Mouse (Mus musculus) midbrain, embryonic 16.5 days (tissue): ENCODE measurements around the gene Mtm1. TPM values are rescaled to one million over a fixed set of nuclear protein-coding genes. Genes with fewer than 3 reads are reported as not detected.
A peak's percentile ranks its signal among the peaks of the same experiment; 100 is the strongest.

Source experiments
- ATAC-seq: fragments of 200-750 bp; cut with Nextera tagmentation; 2 replicates; pipeline ENCODE4 v1.8.0; 2017; ENCODE audit warnings: moderate TSS enrichment
- H3K27ac ChIP-seq: fragments of 300-500 bp; sonication (generic); 2 replicates; pipeline ENCODE4 v1.5.1; 2014; ENCODE audit warnings: mild to moderate bottlenecking, low read length, mixed read lengths
- H3K27me3 ChIP-seq: fragments of 300-500 bp; sonication (generic); 2 replicates; pipeline ENCODE4 v1.6.1; 2014; ENCODE audit warnings: low read depth, low read length, mixed read lengths; ENCODE audit not compliant: control insufficient read depth, insufficient read depth
- H3K36me3 ChIP-seq: fragments of 300-500 bp; sonication (generic); 2 replicates; pipeline ENCODE4 v1.6.1; 2014; ENCODE audit warnings: mild to moderate bottlenecking, low read length, moderate library complexity, mixed read lengths; ENCODE audit not compliant: control insufficient read depth, insufficient read depth
- H3K4me1 ChIP-seq: fragments of 300-500 bp; sonication (generic); 2 replicates; pipeline ENCODE4 v1.6.1; 2014; ENCODE audit warnings: mild to moderate bottlenecking, low read length, mixed read lengths; ENCODE audit not compliant: control insufficient read depth, insufficient read depth
- H3K4me2 ChIP-seq: fragments of 300-500 bp; sonication (generic); 2 replicates; pipeline ENCODE4 v1.6.1; 2014; ENCODE audit warnings: mild to moderate bottlenecking, low read length, mixed read lengths
- H3K4me3 ChIP-seq: fragments of 300-500 bp; sonication (generic); 2 replicates; pipeline ENCODE4 v1.5.1; 2014; ENCODE audit warnings: low read depth, mild to moderate bottlenecking, low read length, moderate library complexity, mixed read lengths
- H3K9ac ChIP-seq: fragments of 300-500 bp; sonication (generic); 2 replicates; pipeline ENCODE4 v1.6.1; 2014; ENCODE audit warnings: low read depth, low read length, mixed read lengths
- H3K9me3 ChIP-seq: fragments of 300-500 bp; sonication (generic); replicated peaks from 2 replicates; pipeline ENCODE4 v1.6.1; 2014; ENCODE audit warnings: mild to moderate bottlenecking, low read length, mixed read lengths; ENCODE audit not compliant: control insufficient read depth, poor library complexity, severe bottlenecking
- WGBS: fragments of 180-500 bp; shearing (Covaris S2); extraction: QIAGEN DNeasy Blood & Tissue Kit; methylation state at CpG from one replicate; pipeline ENCODE4 v1.1.7; 2014; 5-methylcytosine and 5-hydroxymethylcytosine counted together
- polyA plus RNA-seq: library from polyadenylated mRNA; unstranded; fragments of >200 nt; fragmentation: Nextera tagmentation; extraction: Ambion mirVana; gene quantifications from 2 replicates; pipeline ENCODE4 v1.2.1, GENCODE M21; 2015

The Mtm1 gene
- polyA plus RNA-seq: 5.6 TPM in 2 replicates

DNA sequence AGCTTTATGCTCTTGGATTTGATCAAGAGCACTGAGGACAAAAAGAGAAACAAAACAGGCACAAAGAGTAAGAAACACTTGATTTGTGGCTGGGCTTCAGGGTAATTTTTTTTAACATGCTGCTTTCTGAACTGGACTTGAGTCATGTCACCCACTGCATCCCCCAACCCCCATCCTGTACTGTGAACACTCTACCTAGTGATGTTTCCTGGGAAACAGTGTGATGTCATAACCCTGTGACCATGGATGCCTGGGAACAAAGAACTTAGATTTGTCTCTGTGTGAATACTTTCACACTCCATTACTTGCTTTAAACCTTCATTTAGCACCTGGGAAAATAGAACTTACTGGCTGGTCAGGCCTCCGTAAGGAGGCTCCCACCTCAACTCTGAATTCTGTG, at the start of gene Mtm1:
Mtm1 (plus strand) TSS at position 301 of the 400 bp plus-strand sequence.
- 87% methylated on average over 1 of the region's 1 CpGs for WGBS
- H3K27ac ChIP-seq: no peak within 1 kb of the TSS
- no peaks in the 10 kb centered on the region for H3K4me1 ChIP-seq
- no peak within 1 kb of the TSS for H3K4me2 ChIP-seq
- no peak for ATAC-seq
- no peak within 1 kb of the TSS for H3K9ac ChIP-seq
- H3K4me3 ChIP-seq: no peak within 1 kb of the TSS
- H3K36me3 ChIP-seq: no peaks in the 10 kb centered on the region
- H3K27me3 ChIP-seq: no peaks in the 10 kb centered on the region
- no peaks in the 10 kb centered on the region for H3K9me3 ChIP-seq

- 80% methylated on average over 3 of the region's 3 CpGs for WGBS
- Histone ChIP-seq H3K9ac (no peak overlapping the region), H3K4me3 (no peak overlapping the region), H3K4me2 (no peak overlapping the region), H3K9me3 (no peaks in the 10 kb centered on the region), H3K4me1 (no peaks in the 10 kb centered on the region), H3K36me3 (no peaks in the 10 kb centered on the region), H3K27ac (no peak overlapping the region), H3K27me3 (no peaks in the 10 kb centered on the region)
- ATAC-seq: no peak
Observed at GRCm38 (mm10) chrX:71181526-71181925, 29.0 kb upstream of the Mtm1 start.

- Histone ChIP-seq H3K4me3 (no peak overlapping the region), H3K4me1 (no peaks in the 10 kb centered on the region), H3K36me3 (no peaks in the 10 kb centered on the region), H3K27me3 (no peaks in the 10 kb centered on the region), H3K4me2 (no peak overlapping the region), H3K9me3 (no peaks in the 10 kb centered on the region), H3K9ac (no peak overlapping the region), H3K27ac (no peak overlapping the region)
- ATAC-seq: no peak
- 94% methylated on average over 4 of the region's 4 CpGs for WGBS
Observed at GRCm38 (mm10) chrX:71183671-71184070, 26.9 kb upstream of the Mtm1 start.

DNA sequence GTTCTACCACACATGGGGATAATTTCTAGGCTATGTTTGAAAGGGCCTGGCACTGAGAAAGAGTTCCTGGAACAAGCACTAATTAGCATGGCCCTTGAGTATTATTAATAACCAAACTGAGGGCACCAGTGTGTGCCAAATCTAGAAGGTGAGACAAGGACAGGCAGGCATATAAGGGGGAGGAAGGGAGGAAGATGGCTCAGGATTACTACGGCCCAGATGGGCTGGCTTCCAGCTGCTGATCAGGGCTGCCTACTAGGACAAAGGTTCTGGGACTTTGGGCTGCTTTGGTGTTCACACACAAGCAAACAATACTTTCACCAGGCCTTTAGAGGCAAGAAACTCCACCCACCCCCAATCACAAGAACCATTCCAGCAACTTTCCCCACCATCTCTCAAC, 24.2 kb upstream of the Mtm1 start:
- Histone ChIP-seq H3K27ac (no peak overlapping the region), H3K4me2 (no peak overlapping the region), H3K36me3 (no peaks in the 10 kb centered on the region), H3K9ac (no peak overlapping the region), H3K27me3 (no peaks in the 10 kb centered on the region), H3K4me3 (no peak overlapping the region), H3K9me3 (no peaks in the 10 kb centered on the region), H3K4me1 (no peaks in the 10 kb centered on the region)
- no peak for ATAC-seq
- whole genome bisulfite sequencing: 80% methylated on average over 1 of the region's 1 CpGs

DNA sequence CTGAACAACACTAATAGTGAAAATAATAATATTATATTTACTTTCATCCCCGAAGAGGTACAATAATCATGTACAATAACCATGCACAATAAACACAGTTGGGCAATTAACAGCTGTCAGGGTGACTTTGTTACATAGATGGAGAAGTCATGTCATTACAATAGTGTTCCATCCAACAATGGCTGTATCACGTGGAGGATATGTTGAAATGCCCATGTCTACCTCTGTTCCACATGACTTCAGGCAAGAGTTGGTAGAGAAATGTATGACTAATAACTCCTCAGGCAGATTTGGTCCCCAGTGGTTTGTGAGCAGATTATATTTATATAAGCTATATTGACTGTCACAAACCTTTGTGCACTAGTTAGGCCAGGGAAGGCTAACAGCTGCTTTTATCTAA, 5.8 kb upstream of the Mtm1 start:
- Histone ChIP-seq H3K9me3 (no peaks in the 10 kb centered on the region), H3K27ac (no peak overlapping the region), H3K36me3 (no peaks in the 10 kb centered on the region), H3K27me3 (no peaks in the 10 kb centered on the region), H3K4me3 (no peak overlapping the region), H3K9ac (no peak overlapping the region), H3K4me2 (no peak overlapping the region), H3K4me1 (no peaks in the 10 kb centered on the region)
- WGBS: 65% methylated on average over 2 of the region's 2 CpGs
- no peak for ATAC-seq

DNA sequence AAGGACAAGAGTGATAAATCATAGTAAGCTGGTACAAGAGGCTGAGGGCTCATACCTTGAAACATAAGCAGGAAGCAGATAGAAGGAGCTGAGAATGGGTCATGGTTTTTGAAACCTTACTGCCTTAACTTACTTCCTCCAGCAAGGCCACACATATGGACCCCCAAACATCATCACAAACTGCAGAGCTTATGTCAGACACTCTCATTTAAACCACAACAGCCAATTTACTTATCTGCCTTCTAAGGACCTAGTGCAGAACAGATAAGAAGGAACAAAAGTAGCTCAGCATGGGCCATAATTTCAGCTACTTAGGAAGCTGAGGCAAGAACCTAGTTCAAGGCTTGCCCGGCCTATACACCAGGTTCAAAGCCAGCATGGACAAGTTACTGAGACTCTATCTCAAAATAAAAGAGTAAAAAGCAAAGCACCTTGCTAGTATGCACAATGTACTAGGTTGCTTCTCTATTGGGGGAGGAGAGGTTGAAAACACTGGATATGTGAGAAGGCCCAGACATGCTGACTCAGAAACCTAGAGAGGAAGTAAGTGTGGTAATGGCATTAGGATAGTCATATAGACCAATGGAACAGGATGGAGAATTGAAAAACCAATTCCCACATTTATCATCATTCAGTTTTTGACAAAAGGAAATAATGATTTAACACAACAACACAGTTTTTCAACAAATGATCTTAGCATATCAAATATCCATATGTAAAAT, 4.6 kb upstream of the Mtm1 start:
- Histone ChIP-seq H3K27me3 (no peaks in the 10 kb centered on the region), H3K36me3 (no peaks in the 10 kb centered on the region), H3K4me2 (no peak overlapping the region), H3K9me3 (no peaks in the 10 kb centered on the region), H3K27ac (no peak overlapping the region), H3K4me1 (no peaks in the 10 kb centered on the region), H3K9ac (no peak overlapping the region), H3K4me3 (no peak overlapping the region)
- ATAC-seq: no peak
- WGBS: 91% methylated on average over 1 of the region's 1 CpGs

DNA sequence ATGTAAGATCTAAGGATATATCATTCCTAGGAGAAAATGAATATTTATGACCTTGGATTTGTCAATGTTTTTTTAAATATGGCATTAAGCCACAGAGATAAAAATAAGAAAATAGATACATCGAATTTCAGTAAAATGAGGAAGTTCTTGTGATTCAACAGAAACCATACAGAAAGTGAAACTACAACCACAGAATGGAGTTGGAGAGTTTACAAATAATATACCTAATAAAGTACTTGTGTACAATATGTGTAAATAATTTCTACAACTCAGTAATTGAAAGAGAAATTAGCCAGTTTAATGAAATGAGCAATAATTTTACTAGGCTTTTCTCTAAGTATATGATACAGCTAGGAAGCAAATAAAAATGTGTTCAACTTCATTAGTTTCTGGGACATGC, 4.0 kb upstream of the Mtm1 start:
- Histone ChIP-seq H3K9me3 (no peaks in the 10 kb centered on the region), H3K27me3 (no peaks in the 10 kb centered on the region), H3K4me3 (no peak overlapping the region), H3K9ac (no peak overlapping the region), H3K36me3 (no peaks in the 10 kb centered on the region), H3K4me2 (no peak overlapping the region), H3K4me1 (no peaks in the 10 kb centered on the region), H3K27ac (no peak overlapping the region)
- ATAC-seq: no peak
- WGBS: 88% methylated on average over 1 of the region's 1 CpGs

GRCm38 (mm10) chrX:71212911-71213310, 2.3 kb downstream of the Mtm1 start:
- WGBS: 35% methylated on average over 4 of the region's 4 CpGs
- no peak for ATAC-seq
- H3K9me3 ChIP-seq: no peaks in the 10 kb centered on the region

DNA sequence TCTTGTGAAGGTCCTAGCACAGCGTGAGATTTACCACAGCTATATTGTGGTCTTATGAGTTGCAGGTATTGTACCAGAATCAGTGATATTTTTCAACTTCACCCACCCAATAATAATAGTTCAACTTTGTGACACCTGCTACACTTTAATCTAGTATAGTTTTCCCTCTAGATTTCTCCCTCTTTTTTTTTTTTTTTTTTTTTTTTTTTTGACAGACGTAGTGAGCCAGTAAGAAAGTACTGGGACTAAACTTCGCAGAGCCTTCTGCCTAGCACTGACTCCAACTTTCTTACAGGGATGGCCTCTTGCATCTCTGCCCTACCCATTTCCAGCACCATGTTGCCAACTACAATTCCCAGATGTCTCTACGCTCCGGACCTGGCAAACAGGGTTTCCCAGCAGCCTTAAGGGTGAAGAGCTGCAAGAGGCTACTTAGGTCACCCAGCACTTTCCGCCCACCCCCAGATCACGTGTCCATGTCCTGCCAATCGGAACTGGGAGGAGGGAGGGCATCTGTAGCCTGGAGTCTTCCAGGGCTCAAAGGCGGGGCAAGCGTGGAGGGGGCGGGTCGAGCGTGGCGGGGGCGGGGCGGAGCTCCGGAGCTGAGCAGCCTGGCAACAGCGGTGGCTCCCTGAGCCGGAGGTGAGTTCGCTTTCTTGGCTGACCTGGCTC, 4.0 kb downstream of the Mtm1 start:
- peaks cover 2% of the 10 kb centered on the region; the same call in 1 of the 2 replicates for H3K4me1 ChIP-seq
- H3K9me3 ChIP-seq: no peaks in the 10 kb centered on the region
- no peak overlapping the region for H3K27ac ChIP-seq
- 22% methylated on average over 18 of the region's 20 CpGs for WGBS
- H3K4me2 ChIP-seq: peak overlapping the region; percentile 59
- peak overlapping the region; percentile 70 for H3K9ac ChIP-seq
- no peaks in the 10 kb centered on the region for H3K36me3 ChIP-seq
- peak overlapping the region; percentile 55 for H3K4me3 ChIP-seq
- ATAC-seq: peak; percentile 98
- no peaks in the 10 kb centered on the region for H3K27me3 ChIP-seq

More at GRCm38 (mm10) chrX:71212911-71213310, 2.3 kb downstream of the Mtm1 start:
- Histone ChIP-seq H3K27me3 (no peaks in the 10 kb centered on the region), H3K4me3 (no peak overlapping the region), H3K4me1 (peaks cover 2% of the 10 kb centered on the region; the same call in 1 of the 2 replicates), H3K36me3 (no peaks in the 10 kb centered on the region), H3K4me2 (no peak overlapping the region), H3K9ac (no peak overlapping the region), H3K27ac (no peak overlapping the region)
